Mouse (Mus musculus) hindbrain, embryonic 14.5 days (tissue): Measurements from ENCODE around the gene Rassf1. TPM values are rescaled to one million over a fixed set of nuclear protein-coding genes. Genes with fewer than 3 reads are reported as not detected.
"Not testable (repeated sequence)": the region's sequence is repeated elsewhere in the genome, so short reads cannot be mapped to it uniquely, and the experiment has no call there.

Source experiments
- ATAC-seq: fragments of 200-750 bp; cut with Nextera tagmentation; 2 replicates; pipeline ENCODE4 v1.8.0; 2017; ENCODE audit warnings: moderate number of reproducible peaks, mild to moderate bottlenecking, moderate TSS enrichment, moderate library complexity; ENCODE audit not compliant: low FRiP score
- DNase-seq: peaks from one replicate; pipeline ENCODE4 v3.0.0-alpha.2; 2015; ENCODE audit warnings: low spot score
- H3K27ac ChIP-seq: fragments of 300-500 bp; sonication (generic); 2 replicates; pipeline ENCODE4 v1.5.1; 2014; ENCODE audit warnings: mild to moderate bottlenecking, moderate library complexity
- H3K27me3 ChIP-seq: fragments of 300-500 bp; sonication (generic); 2 replicates; pipeline ENCODE4 v1.6.1; 2014; ENCODE audit warnings: mild to moderate bottlenecking, low read length, mixed read lengths; ENCODE audit not compliant: control insufficient read depth, insufficient read depth
- H3K36me3 ChIP-seq: fragments of 300-500 bp; sonication (generic); replicated peaks from 2 replicates; pipeline ENCODE4 v1.6.1; 2014; ENCODE audit not compliant: control insufficient read depth, insufficient read depth
- H3K4me1 ChIP-seq: fragments of 300-500 bp; sonication (generic); replicated peaks from 2 replicates; pipeline ENCODE4 v1.6.1; 2014; ENCODE audit warnings: antibody characterized with exemption, low read length, mixed read lengths; ENCODE audit not compliant: control insufficient read depth, insufficient read depth
- H3K4me2 ChIP-seq: fragments of 300-500 bp; sonication (generic); replicated peaks from 2 replicates; pipeline ENCODE4 v1.6.1; 2014; ENCODE audit warnings: mild to moderate bottlenecking, moderate library complexity
- H3K4me3 ChIP-seq: fragments of 300-500 bp; sonication (generic); replicated peaks from 2 replicates; pipeline ENCODE4 v1.5.1; 2014; ENCODE audit warnings: mild to moderate bottlenecking, low read length
- H3K9ac ChIP-seq: fragments of 300-500 bp; sonication (generic); 2 replicates; pipeline ENCODE4 v1.6.1; 2014
- H3K9me3 ChIP-seq: fragments of 300-500 bp; sonication (generic); 2 replicates; pipeline ENCODE4 v1.6.1; 2016; ENCODE audit warnings: low read length; ENCODE audit not compliant: control insufficient read depth
- WGBS: fragments of 180-500 bp; shearing (Covaris S2); extraction: QIAGEN DNeasy Blood & Tissue Kit; methylation state at CpG from one replicate; pipeline ENCODE4 v1.1.7; 2014; 5-methylcytosine and 5-hydroxymethylcytosine counted together
- polyA plus RNA-seq: library from polyadenylated mRNA; unstranded; fragments of >200 nt; fragmentation: Nextera tagmentation; extraction: Ambion mirVana; gene quantifications from 2 replicates; pipeline ENCODE4 v1.2.1, GENCODE M21; 2014

Rassf1 gene
- polyA plus RNA-seq, 1 experiment from 2014 or later = 32.6 TPM

GRCm38 (mm10) chr9:107552690-107553393 is 1.5 kb downstream of the Rassf1 start:
- peak overlapping the region; percentile 74 for H3K4me3 ChIP-seq
- H3K36me3 ChIP-seq = peaks cover 8% of the 10 kb centered on the region
- peaks cover 37% of the 10 kb centered on the region for H3K4me1 ChIP-seq
- no peaks in the 10 kb centered on the region for H3K9me3 ChIP-seq
- peak overlapping the region; percentile 75 for H3K4me2 ChIP-seq
- no peak overlapping the region for H3K27ac ChIP-seq
- WGBS = 84% methylated on average over 5 of the region's 5 CpGs
- peaks cover 45% of the 10 kb centered on the region for H3K27me3 ChIP-seq
- DNase-seq (no peak), ATAC-seq (no peak)
- H3K9ac ChIP-seq = no peak overlapping the region

GRCm38 (mm10) chr9:107553541-107554318 is 2.4 kb downstream of the Rassf1 start:
- Histone ChIP-seq H3K4me3 (peak overlapping the region; percentile 74), H3K36me3 (peaks cover 16% of the 10 kb centered on the region), H3K4me2 (peak overlapping the region; percentile 75), H3K27ac (peak overlapping the region; percentile 73), H3K9me3 (no peaks in the 10 kb centered on the region), H3K4me1 (peaks cover 37% of the 10 kb centered on the region), H3K9ac (peak overlapping the region; percentile 63), H3K27me3 (peaks cover 43% of the 10 kb centered on the region)
- ATAC-seq = peak; percentile 69; the same call in 1 of the 2 replicates
- 5% methylated on average over 36 of the region's 37 CpGs for WGBS
- no peak for DNase-seq

- Histone ChIP-seq H3K27me3 (peaks cover 37% of the 10 kb centered on the region), H3K4me3 (peak overlapping the region; percentile 74), H3K36me3 (peaks cover 23% of the 10 kb centered on the region), H3K9me3 (no peaks in the 10 kb centered on the region), H3K27ac (peak overlapping the region; percentile 87), H3K4me2 (peak overlapping the region; percentile 75), H3K4me1 (peaks cover 37% of the 10 kb centered on the region), H3K9ac (peak overlapping the region; percentile 80)
- DNase-seq (peak; percentile 99), ATAC-seq (peak; percentile 93)
- WGBS = under 1% methylated on average over 53 of the region's 53 CpGs
Observed at GRCm38 (mm10) chr9:107554319-107554825, 3.0 kb downstream of the Rassf1 start.

- H3K36me3 ChIP-seq = peaks cover 30% of the 10 kb centered on the region
- H3K4me3 ChIP-seq = peak overlapping the region; percentile 74
- WGBS = 0% methylated on average over 23 of the region's 23 CpGs
- peak overlapping the region; percentile 87 for H3K27ac ChIP-seq
- ATAC-seq (peak; percentile 32), DNase-seq (no peak)
- H3K4me1 ChIP-seq = peaks cover 37% of the 10 kb centered on the region
- H3K27me3 ChIP-seq = peaks cover 30% of the 10 kb centered on the region
- peak overlapping the region; percentile 80 for H3K9ac ChIP-seq
- no peaks in the 10 kb centered on the region for H3K9me3 ChIP-seq
- peak overlapping the region; percentile 75 for H3K4me2 ChIP-seq
Observed at GRCm38 (mm10) chr9:107555031-107555457, 3.7 kb downstream of the Rassf1 start.

DNA sequence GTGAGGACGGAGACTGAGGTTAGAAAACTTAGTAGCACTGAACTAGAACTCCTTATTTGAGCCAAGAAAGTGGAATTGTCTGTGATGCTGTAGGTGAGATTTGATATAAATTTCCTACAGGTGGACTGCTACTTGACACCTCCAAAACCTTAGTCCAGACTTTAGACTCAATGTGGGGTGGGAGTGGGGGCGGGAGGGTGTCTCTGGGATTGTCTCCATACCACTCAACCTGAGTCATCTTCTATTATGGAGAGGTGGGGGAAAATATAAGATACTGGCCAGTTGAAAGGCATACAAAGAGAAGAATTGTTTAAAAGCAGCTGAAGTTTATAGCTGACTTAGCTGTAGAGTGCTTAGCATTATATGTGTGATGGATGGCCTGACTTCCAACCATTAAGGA is 4.3 kb downstream of the Rassf1 start:
- Histone ChIP-seq H3K36me3 (peaks cover 36% of the 10 kb centered on the region), H3K4me2 (peak overlapping the region; percentile 75), H3K4me1 (peaks cover 37% of the 10 kb centered on the region), H3K27ac (peak overlapping the region; percentile 87; the same call in 1 of the 2 replicates), H3K27me3 (peaks cover 24% of the 10 kb centered on the region), H3K9me3 (no peaks in the 10 kb centered on the region), H3K9ac (peak overlapping the region; percentile 80), H3K4me3 (peak overlapping the region; percentile 74)
- DNase-seq (no peak), ATAC-seq (no peak)
- WGBS = 45% methylated on average over 2 of the region's 2 CpGs

- H3K9ac ChIP-seq = no peak overlapping the region
- H3K27ac ChIP-seq = no peak overlapping the region
Observed at GRCm38 (mm10) chr9:107556346-107556745, 5.0 kb downstream of the Rassf1 start.

DNA sequence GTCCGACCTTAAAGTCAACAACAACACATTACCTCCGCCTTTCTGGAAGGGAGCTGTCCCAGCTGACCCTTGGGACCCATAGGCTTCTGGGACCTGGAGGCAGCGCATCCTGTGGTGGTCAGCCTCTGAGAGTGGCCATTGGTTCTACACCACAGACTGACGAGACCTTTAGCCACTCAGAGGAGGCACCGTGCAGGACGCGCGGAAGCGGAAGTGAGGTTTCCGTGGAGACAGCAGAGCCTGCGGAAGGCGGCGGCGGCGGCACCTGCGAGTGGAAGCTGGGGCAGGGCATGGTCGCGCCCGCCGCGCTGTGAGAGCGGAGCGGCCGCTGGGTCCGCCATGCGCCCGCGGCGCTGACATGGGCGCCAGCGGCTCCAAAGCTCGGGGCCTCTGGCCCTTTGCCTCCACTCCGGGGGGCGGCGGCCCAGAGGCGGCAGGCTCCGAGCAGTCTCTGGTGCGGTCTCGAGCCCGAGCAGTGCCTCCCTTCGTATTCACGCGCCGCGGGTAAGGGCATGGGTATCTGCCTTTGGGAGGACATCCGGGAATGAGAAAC is 11.8 kb downstream of the Rassf1 start, which contains the start of gene Tusc2:
Tusc2 (plus strand) TSS at position 227 of the 553 bp plus-strand sequence.
- peak within 1 kb of the TSS; percentile 95 for H3K4me2 ChIP-seq
- H3K27me3 ChIP-seq = no peaks in the 10 kb centered on the region
- peak within 1 kb of the TSS; percentile 76 for H3K9ac ChIP-seq
- H3K4me3 ChIP-seq = peak within 1 kb of the TSS; percentile 75
- ATAC-seq = peak; percentile 94
- peak within 1 kb of the TSS; percentile 55; the same call in 1 of the 2 replicates for H3K27ac ChIP-seq
- peaks cover 62% of the 10 kb centered on the region for H3K36me3 ChIP-seq
- H3K4me1 ChIP-seq = peaks cover 14% of the 10 kb centered on the region
- under 1% methylated on average over 46 of the region's 46 CpGs for WGBS
- H3K9me3 ChIP-seq = no peaks in the 10 kb centered on the region
- DNase-seq = peak; percentile 90

More at GRCm38 (mm10) chr9:107556346-107556745, 5.0 kb downstream of the Rassf1 start:
- WGBS = 91% methylated on average over 3 of the region's 3 CpGs
- Histone ChIP-seq H3K36me3 (peaks cover 43% of the 10 kb centered on the region), H3K4me1 (peaks cover 33% of the 10 kb centered on the region), H3K27me3 (peaks cover 18% of the 10 kb centered on the region), H3K4me3 (0 out of 2 replicates have a peak overlapping the region, but pooled peaks have one; percentile 74), H3K9me3 (no peaks in the 10 kb centered on the region), H3K4me2 (peak overlapping the region; percentile 75)
- ATAC-seq (no peak), DNase-seq (no peak)

DNA sequence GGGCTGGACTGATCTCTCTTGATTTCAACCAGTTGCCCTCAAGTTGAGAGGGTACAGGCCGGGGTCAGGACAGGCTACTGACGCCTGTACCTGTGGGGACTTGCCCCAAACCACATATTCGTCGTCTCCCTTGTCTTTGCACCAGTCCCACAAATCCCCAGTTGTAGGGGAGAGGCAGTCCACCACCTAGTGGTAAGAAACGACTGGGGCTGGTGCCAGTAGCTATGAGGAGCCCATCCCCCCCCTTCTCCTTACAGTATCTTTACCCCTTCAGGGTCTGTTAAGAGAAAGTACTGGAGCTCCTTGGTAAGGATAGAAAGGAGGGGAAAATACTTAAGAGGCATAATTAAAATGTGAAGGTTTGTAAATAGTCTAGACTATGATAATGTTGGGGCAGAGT is 14.2 kb downstream of the Rassf1 start:
- not testable (repeated sequence) for H3K27ac ChIP-seq, H3K9ac ChIP-seq, H3K4me2 ChIP-seq, H3K4me3 ChIP-seq, H3K27me3 ChIP-seq, DNase-seq, H3K9me3 ChIP-seq, ATAC-seq
- H3K4me1 ChIP-seq = peaks cover 25% of the 10 kb centered on the region
- 57% methylated on average over 5 of the region's 5 CpGs for WGBS
- H3K36me3 ChIP-seq = peaks cover 41% of the 10 kb centered on the region
